Mouse (Mus musculus) megakaryocyte-erythroid progenitor cell, adult 5-6 weeks (primary cell): ENCODE data around the gene Abl2. TPM values are rescaled to one million over a fixed set of nuclear protein-coding genes. Genes with fewer than 3 reads are reported as not detected.

ENCODE experiments used
- total RNA-seq, 2 experiments: library from RNA; stranded (forward) in 1 of 2; stranded (reverse) in 1 of 2; fragments of 200-1000, 215-1000 nt in 1 of 2; fragments of >200 nt in 1 of 2; fragmentation: Nextera tagmentation in 1 of 2; gene quantifications; 2 replicates each; pipeline ENCODE4 v1.2.3; 2014 to 2017

The Abl2 gene
- total RNA-seq, 2 experiments from 2014 or later, result 14.2 to 15.2 TPM

Other genes with a start within 250 kb of the Abl2 start
- gene Nphs2, start 248.1 kb upstream of the Abl2 start, total RNA-seq (2014; fragmentation: Nextera tagmentation), result not detected in 2 replicates
- not detected in 2 replicates for gene Nphs2, start 248.1 kb upstream of the Abl2 start, total RNA-seq (2017)
- gene Gm2000, start 192.7 kb upstream of the Abl2 start, total RNA-seq (2014; fragmentation: Nextera tagmentation), result 2,229 and 2,448 TPM in 2 replicates
- gene Gm2000, start 192.7 kb upstream of the Abl2 start, total RNA-seq (2017), result 2,854 and 4,203 TPM in 2 replicates
- not detected in 2 replicates for gene Axdnd1, start 137.6 kb upstream of the Abl2 start, total RNA-seq (2014; fragmentation: Nextera tagmentation)
- gene Axdnd1, start 137.6 kb upstream of the Abl2 start, total RNA-seq (2017), result 0.80 TPM in 1 of 2 replicates, not detected in the other
- 0.22 and 9.6 TPM in 2 replicates for gene Soat1, start 84.5 kb upstream of the Abl2 start, total RNA-seq (2014; fragmentation: Nextera tagmentation)
- 1.4 and 6.0 TPM in 2 replicates for gene Soat1, start 84.5 kb upstream of the Abl2 start, total RNA-seq (2017)
- gene Gm10031, start 34.8 kb upstream of the Abl2 start, total RNA-seq (2014; fragmentation: Nextera tagmentation), result 3.8 and 7.9 TPM in 2 replicates
- 17.0 and 19.5 TPM in 2 replicates for gene Gm10031, start 34.8 kb upstream of the Abl2 start, total RNA-seq (2017)
- gene Tor3a, start 115.6 kb downstream of the Abl2 start, total RNA-seq (2014; fragmentation: Nextera tagmentation), result 7.4 and 10.8 TPM in 2 replicates
- gene Tor3a, start 115.6 kb downstream of the Abl2 start, total RNA-seq (2017), result 2.3 and 7.7 TPM in 2 replicates
- gene Fam20b, start 160.3 kb downstream of the Abl2 start, total RNA-seq (2014; fragmentation: Nextera tagmentation), result 24.9 and 35.7 TPM in 2 replicates
- 41.1 and 46.9 TPM in 2 replicates for gene Fam20b, start 160.3 kb downstream of the Abl2 start, total RNA-seq (2017)